Mouse (Mus musculus) lung, postnatal 10 days (tissue): ENCODE results near the gene Zfp82.

ENCODE experiments used
- DNase-seq: peaks from one replicate; pipeline ENCODE4 v3.0.0; 2021

The Zfp82 gene

DNA sequence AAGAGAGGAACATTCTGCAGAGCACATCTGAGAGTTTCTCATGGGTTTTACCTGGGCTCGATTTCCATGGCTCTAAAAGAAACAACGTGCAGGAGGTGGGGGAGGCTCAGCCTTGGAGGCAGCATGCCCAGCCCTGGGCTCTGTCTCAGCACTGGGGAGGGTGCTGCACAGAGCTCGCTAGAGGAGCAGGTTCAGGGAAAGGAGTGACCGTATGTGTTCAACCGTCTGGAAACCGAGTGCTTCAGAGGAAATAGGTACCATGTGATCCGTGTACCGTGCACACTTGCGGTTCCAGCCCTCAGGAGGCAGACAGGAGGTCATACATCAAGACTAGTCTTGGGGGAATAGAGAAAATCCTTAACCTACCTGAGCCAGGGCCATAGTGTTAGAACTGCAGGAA lies 28.3 kb downstream of the Zfp82 start:
- no peak for DNase-seq

DNA sequence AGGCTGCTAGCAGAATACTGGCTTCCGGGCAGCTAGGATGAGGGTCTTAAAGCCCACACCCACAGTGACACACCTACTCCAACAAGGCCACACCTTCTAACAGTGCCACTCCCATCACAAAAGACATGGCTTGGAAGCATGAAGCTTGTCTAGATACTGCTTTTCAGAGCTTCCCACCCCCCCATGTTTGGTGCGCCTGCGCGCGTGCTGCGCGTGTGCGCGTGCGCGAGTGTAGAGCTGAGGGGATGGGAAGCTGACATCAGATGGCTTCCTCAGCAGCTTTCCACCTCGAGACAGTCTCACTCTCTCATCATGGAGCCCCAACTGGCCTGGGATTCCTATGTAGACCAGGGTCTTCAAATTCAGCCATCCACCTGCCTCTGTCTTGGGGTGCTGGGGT lies 38.4 kb downstream of the Zfp82 start:
- DNase-seq, result no peak

DNA sequence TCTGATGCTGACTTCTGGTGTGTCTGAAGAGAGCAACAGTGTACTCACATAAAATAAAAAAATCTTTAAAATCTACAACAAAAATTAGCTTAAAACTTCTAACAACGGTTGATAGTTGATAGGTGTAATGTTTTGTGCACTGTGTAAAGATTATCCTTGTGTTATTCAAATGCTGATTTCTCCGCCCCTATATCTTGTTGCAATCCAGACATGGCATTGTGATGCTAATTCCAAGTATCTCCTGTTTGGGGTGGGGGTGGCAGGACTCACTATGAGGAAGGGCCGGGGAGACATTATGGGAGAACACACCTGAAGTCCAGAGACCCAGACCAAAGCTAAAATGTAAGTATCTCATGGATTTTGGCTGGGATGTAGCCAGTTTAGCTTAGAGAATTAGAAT lies 41.3 kb downstream of the Zfp82 start:
- no peak for DNase-seq

DNA sequence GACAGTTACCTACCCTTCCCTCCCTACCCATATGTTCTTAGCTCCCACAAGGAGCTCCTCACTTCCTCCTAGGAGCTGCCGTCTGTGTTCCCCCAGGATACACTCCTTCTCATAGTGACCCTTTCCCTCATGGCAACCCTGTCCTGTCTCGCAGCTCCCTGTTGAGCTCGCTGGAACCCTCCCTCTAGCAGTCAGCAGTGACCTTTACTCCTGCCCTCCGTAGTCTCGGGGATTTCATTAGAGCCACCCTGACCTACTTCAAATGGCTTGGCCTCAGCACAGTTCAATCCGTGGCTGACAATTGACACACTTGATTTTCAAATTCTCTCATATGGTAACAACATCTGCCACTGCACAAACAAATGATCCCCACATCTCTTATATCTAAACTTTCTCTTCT lies 42.0 kb downstream of the Zfp82 start:
- DNase-seq, result no peak

DNA sequence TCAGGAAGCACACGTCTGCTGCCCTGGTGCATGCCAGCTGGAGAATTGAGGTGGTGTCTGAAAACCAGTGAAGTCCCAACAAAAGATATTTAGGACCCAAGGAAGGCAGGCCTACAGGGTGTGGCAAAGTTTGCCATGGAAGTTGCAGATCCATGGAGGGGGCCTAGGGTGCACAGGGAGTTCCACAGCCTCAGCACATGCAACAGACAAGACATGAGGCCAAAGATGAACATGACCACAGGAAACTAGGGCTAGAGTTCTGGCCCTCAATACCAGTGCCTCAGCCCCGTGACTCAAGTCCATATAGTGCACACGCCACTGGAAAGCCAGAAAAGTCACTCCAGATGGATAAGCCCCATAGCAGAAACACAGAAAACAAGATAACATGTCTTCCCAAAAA lies 44.1 kb downstream of the Zfp82 start:
- DNase-seq, result no peak

DNA sequence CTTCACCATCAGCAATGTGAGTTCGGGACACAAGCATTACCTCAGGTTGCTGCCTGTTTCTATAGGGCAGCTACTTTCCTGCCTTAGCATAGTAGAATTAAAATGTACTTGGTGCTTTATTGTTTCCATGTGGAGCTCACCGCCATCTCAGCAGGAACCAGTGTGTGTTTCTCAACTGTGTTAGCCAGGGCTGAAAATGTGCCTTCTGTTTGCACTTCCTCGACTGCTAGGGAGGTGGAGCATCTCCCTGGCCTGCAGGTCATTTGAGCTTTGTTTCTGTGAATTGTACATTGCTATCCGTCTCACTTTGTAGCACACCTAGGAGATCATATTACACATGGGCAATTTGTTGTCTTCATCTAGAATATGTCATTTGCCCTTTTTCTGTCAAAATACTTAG lies 45.4 kb downstream of the Zfp82 start:
- no peak for DNase-seq

- no peak for DNase-seq
Measured at GRCm38 (mm10) chr7:30025358-30025757, 47.3 kb downstream of the Zfp82 start.

DNA sequence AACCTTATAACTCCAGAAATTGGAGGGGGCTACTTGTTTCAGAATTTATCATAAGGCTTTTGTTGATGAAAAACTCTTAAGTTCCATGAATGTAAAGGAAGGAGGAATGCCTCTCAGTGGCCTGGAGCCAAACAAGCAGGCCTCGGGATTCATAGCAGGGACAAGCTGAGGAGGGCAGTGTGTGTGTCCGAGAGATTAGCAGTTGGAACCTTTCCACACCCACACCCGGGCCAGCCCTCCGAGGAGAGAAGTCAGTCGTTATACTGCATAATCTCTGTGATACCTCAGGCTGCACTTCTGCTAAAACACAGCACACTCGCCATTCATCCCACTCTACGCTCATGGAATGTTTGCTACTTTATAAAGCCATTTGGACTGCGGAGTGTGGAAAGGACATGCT lies 48.9 kb downstream of the Zfp82 start:
- no peak for DNase-seq

DNA sequence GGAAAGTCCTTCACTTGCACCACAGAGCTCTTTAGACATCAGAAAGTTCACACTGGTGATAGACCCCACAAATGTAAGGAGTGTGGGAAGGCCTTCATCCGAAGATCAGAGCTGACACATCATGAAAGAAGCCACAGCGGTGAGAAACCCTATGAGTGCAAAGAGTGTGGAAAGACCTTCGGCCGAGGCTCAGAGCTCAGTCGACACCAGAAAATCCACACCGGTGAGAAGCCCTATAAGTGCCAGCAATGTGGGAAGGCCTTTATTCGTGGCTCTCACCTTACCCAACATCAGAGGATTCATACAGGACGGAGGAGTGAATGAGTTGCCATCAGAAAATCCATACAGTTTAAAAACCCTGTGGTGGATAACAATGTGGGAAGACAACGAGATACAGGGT lies 49.4 kb downstream of the Zfp82 start:
- DNase-seq, result no peak

DNA sequence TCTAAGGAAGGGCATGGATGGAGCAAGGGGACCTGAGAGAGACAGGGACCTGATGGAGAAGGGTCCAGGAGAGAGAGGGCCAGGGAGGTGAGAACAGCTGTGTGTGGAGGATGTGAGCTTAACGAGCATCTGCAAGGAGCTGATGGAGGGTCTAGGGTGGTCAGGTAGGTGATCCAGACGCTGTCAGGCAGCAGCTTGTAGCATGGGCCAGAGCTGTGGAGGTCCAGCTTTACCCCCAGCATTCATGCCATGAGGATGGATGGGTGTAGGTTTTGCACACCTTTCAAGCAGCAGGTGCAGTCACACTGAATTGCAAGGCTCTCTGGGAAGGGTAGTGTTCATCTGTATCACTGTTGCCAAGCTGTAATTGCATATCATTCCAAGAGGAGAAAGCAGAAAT lies 53.2 kb downstream of the Zfp82 start:
- no peak for DNase-seq

- no peak for DNase-seq
Measured at GRCm38 (mm10) chr7:30017226-30017625, 55.5 kb downstream of the Zfp82 start.

DNA sequence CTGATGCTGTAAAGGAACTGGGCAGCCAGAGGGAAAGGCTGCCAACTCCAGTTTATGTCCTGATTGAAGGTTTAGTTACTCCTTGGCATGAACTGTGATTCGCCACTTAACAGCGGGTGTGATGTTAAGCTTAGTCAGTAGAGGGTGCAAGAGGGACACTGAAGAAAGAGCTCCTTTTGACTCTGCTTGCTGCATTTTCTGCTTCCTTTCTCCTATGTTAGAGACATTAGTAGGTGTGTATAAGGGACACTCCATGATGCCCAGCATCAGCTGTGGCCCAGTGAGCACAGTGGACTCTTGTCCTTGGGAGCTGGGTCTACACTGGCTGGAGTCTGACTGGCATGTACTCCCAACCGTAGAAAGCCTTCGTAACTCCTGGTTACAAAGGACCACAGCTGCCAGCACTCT lies 59.7 kb downstream of the Zfp82 start:
- peak; percentile 68 for DNase-seq

DNA sequence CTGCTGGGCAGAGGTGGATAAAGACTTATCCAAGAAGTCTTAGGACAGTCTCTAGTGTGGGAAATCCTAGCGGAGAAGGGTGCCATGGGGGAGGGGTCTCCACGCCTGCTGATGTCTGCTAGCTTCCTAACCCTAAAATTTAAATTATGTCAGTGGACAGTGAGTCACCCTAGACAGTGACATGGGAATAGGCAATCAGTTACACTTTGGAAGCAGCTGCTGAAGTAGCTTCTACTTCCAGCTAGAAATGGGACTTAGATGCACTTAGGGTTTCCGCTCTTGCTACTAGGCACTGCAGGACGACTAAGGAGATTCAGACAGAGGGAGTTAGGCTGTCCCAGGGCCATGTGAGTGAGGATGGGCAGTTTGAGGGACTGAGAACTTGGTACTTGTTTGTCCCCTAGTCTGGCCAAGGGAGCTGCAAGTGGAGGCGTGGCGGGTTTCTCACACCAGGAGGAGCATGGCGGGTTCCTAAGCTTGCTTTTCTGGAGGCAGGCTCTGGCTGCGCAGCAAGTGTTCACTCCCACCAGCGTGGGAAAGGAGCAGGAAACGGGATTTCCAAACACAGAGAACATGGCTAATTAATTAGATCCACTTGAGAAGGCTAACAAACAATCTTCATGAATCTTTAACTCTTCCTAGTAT lies 62.0 kb downstream of the Zfp82 start:
- peak; percentile 18 for DNase-seq

GRCm38 (mm10) chr7:30009321-30010085 lies 63.2 kb downstream of the Zfp82 start:
- peak; percentile 45 for DNase-seq

- DNase-seq, result no peak
Measured at GRCm38 (mm10) chr7:30008020-30008690, 64.5 kb downstream of the Zfp82 start.

GRCm38 (mm10) chr7:30007601-30008000 lies 65.1 kb downstream of the Zfp82 start:
- DNase-seq, result no peak
